8 mouse cellular contexts compared by ENCODE assay signal in the genomic region with DNA sequence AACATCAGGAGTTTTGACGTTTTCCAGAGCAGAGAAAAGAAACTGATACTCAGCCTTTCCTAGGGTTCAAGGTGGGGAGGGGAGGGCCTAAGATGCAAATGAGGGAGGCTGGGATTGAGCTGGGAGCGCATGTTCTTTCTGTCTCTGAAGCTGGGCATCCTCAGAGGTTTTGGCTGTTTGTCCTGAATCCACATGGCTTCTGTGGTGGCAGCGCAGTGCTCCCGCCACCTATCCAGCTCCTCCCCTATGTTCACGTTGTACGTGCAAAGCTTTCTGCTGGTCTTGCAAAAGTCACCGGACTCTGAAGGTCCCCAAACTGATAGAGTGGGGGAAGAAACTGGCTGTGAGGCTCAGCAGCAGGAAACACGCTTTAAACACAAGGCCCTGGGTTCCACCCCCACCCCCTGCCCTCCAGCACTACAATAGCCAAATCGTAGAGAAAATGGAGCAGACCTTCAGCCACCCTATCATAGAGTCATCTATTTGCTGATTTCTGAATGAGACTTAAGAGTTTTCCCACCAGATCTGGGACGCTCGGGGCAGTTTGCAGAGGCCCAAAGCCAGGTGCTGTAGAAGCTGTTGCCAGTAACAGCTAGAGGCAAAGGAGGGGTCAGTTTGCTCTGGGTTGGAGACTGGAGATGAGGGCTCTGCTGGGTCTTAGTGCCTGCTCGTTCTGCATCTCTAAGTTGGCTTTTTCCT. TPM values are rescaled to one million over a fixed set of nuclear protein-coding genes. Genes with fewer than 3 reads are reported as not detected.
DNase-seq lines count a peak whose midpoint lies in the region; ATAC-seq lines count a peak whose summit lies in the region.

No protein-coding gene starts in this region.

- no peaks in the 10 kb centered on the region for H3K9me3 ChIP-seq in heart, embryonic 10.5 days
- no peaks in the 10 kb centered on the region for H3K9me3 ChIP-seq in kidney, embryonic 14.5 days (ENCODE audit: control insufficient read depth, low read length)
- H3K9me3 ChIP-seq in liver, embryonic 13.5 days (replicated peaks), result no peaks in the 10 kb centered on the region

- peak overlapping the region; percentile 51 for H3K4me3 ChIP-seq in heart, embryonic 10.5 days
- peak overlapping the region; percentile 29 for H3K4me3 ChIP-seq in kidney, embryonic 14.5 days (ENCODE audit: low read length)
- H3K4me3 ChIP-seq in liver, embryonic 13.5 days (replicated peaks), result peak overlapping the region; percentile 36

- H3K36me3 ChIP-seq in heart, embryonic 10.5 days, result no peaks in the 10 kb centered on the region
- H3K36me3 ChIP-seq in kidney, embryonic 14.5 days (ENCODE audit: control insufficient read depth, insufficient read depth, low read length), result no peaks in the 10 kb centered on the region
- H3K36me3 ChIP-seq in liver, embryonic 13.5 days, result no peaks in the 10 kb centered on the region

- WGBS in heart, embryonic 10.5 days, result under 1% methylated on average over 12 of the region's 12 CpGs
- WGBS in kidney, embryonic 14.5 days, result 4% methylated on average over 12 of the region's 12 CpGs
- 3% methylated on average over 12 of the region's 12 CpGs for WGBS in liver, embryonic 13.5 days (ENCODE audit: insufficient replicate concordance)

- H3K27ac ChIP-seq in heart, embryonic 10.5 days, result peak overlapping the region; percentile 92
- peak overlapping the region; percentile 90 for H3K27ac ChIP-seq in kidney, embryonic 14.5 days (ENCODE audit: low read depth, low read length)
- H3K27ac ChIP-seq in liver, embryonic 13.5 days, result peak overlapping the region; percentile 58

- peaks cover 41% of the 10 kb centered on the region for H3K4me1 ChIP-seq in heart, embryonic 10.5 days
- H3K4me1 ChIP-seq in kidney, embryonic 14.5 days (ENCODE audit: control insufficient read depth, insufficient read depth, low read length), result peaks cover 16% of the 10 kb centered on the region
- peaks cover 41% of the 10 kb centered on the region for H3K4me1 ChIP-seq in liver, embryonic 13.5 days (replicated peaks)

- peak overlapping the region; percentile 49 for H3K4me2 ChIP-seq in kidney, embryonic 14.5 days (replicated peaks; ENCODE audit: low read depth, low read length)
- peak overlapping the region; percentile 61 for H3K4me2 ChIP-seq in liver, embryonic 13.5 days

- H3K9ac ChIP-seq in kidney, embryonic 14.5 days (ENCODE audit: low read depth, low read length), result peak overlapping the region; percentile 32
- H3K9ac ChIP-seq in liver, embryonic 13.5 days, result peak overlapping the region; percentile 46

- no peaks in the 10 kb centered on the region for H3K27me3 ChIP-seq in heart, embryonic 10.5 days (ENCODE audit: insufficient read depth, poor library complexity, severe bottlenecking)
- no peaks in the 10 kb centered on the region for H3K27me3 ChIP-seq in kidney, embryonic 14.5 days (ENCODE audit: control insufficient read depth, insufficient read depth, low read length)
- no peaks in the 10 kb centered on the region for H3K27me3 ChIP-seq in liver, embryonic 13.5 days

- DNase-seq in right cerebral cortex, postnatal 10 days (ENCODE audit: low spot score in 2 of 2), result peak; percentile 55 to 59
- DNase-seq in right cerebral cortex, postnatal 4 days, result no peak
- peak; percentile 84 for DNase-seq in embryo, embryonic 10 days (ENCODE audit: low spot score)
- peak; percentile 86 for DNase-seq in heart, embryonic 10.5 days (ENCODE audit: low spot score)
- DNase-seq in liver, embryonic 13.5 days, result no peak
- DNase-seq in neural tube, embryonic 10.5 days (ENCODE audit: extremely low spot score, low spot score), result peak; percentile 63
- DNase-seq in urinary bladder, adult 2 months (ENCODE audit: low spot score), result no peak

- ATAC-seq in kidney, embryonic 14.5 days (ENCODE audit: low FRiP score, low TSS enrichment), result peak; percentile 87
- ATAC-seq in liver, embryonic 13.5 days (ENCODE audit: low read depth), result peak; percentile 71

RNA-seq across cellular contexts. Expression of a gene that starts 42.0 kb away (rescaled TPM):
- polyA plus RNA-seq in heart, embryonic 10.5 days (2016; fragmentation: Nextera tagmentation; extraction: Ambion mirVana), result 25.3 and 27.0 TPM in 2 replicates
- polyA plus RNA-seq in kidney, embryonic 14.5 days (2014; fragmentation: Nextera tagmentation; extraction: Ambion mirVana), result 15.2 and 16.2 TPM in 2 replicates
- polyA plus RNA-seq in liver, embryonic 13.5 days (2015; fragmentation: Nextera tagmentation; extraction: Ambion mirVana), result 1.3 and 1.4 TPM in 2 replicates
- polyA plus RNA-seq in urinary bladder, adult 2 months (2012; rRNA removed), result 2.9 and 4.1 TPM in 2 replicates

Comparison
In these comparisons a context has a peak if more than half of its experiments do, and no peak if none do; other contexts are left out.
1. DNase-seq: peak in right cerebral cortex, postnatal 10 days (2 of 2), embryo, embryonic 10 days (single experiment), heart, embryonic 10.5 days (single experiment) and neural tube, embryonic 10.5 days (single experiment); none in right cerebral cortex, postnatal 4 days (single experiment), liver, embryonic 13.5 days (single experiment) and urinary bladder, adult 2 months (single experiment).
2. Peak in every context shown above with its lines, with median percentiles within 50 percentile points of each other: H3K27ac ChIP-seq and H3K4me3 ChIP-seq.